Mouse (Mus musculus) limb, embryonic 13.5 days (tissue): ENCODE measurements around the gene Gm11239. TPM values are rescaled to one million over a fixed set of nuclear protein-coding genes. Genes with fewer than 3 reads are reported as not detected.
"Not testable (repeated sequence)": the region's sequence is repeated elsewhere in the genome, so short reads cannot be mapped to it uniquely, and the experiment has no call there.

ENCODE experiments used
- ATAC-seq: fragments of 200-750 bp; cut with Nextera tagmentation; 2 replicates; pipeline ENCODE4 v1.8.0; 2017; ENCODE audit warnings: low read depth, moderate number of reproducible peaks, moderate TSS enrichment; ENCODE audit not compliant: low FRiP score
- H3K27ac ChIP-seq: fragments of 300-500 bp; sonication (generic); 2 replicates; pipeline ENCODE4 v1.5.1; 2015; ENCODE audit warnings: inconsistent platforms, mild to moderate bottlenecking, moderate library complexity
- H3K27me3 ChIP-seq: fragments of 300-500 bp; sonication (generic); 2 replicates; pipeline ENCODE4 v1.6.1; 2015; ENCODE audit warnings: mild to moderate bottlenecking, inconsistent platforms
- H3K36me3 ChIP-seq: fragments of 300-500 bp; sonication (generic); 2 replicates; pipeline ENCODE4 v1.6.1; 2015; ENCODE audit warnings: inconsistent platforms, mild to moderate bottlenecking, moderate library complexity
- H3K4me1 ChIP-seq: fragments of 300-500 bp; sonication (generic); 2 replicates; pipeline ENCODE4 v1.6.1; 2015; ENCODE audit warnings: inconsistent platforms
- H3K4me2 ChIP-seq: fragments of 300-500 bp; sonication (generic); replicated peaks from 2 replicates; pipeline ENCODE4 v1.6.1; 2015; ENCODE audit warnings: inconsistent platforms, mild to moderate bottlenecking, moderate library complexity
- H3K4me3 ChIP-seq: fragments of 300-500 bp; sonication (generic); 2 replicates; pipeline ENCODE4 v1.5.1; 2015; ENCODE audit warnings: moderate library complexity, mild to moderate bottlenecking, inconsistent platforms
- H3K9ac ChIP-seq: fragments of 300-500 bp; sonication (generic); 2 replicates; pipeline ENCODE4 v1.6.1; 2015; ENCODE audit warnings: mild to moderate bottlenecking, inconsistent platforms
- H3K9me3 ChIP-seq: fragments of 300-500 bp; sonication (generic); 2 replicates; pipeline ENCODE4 v1.6.1; 2016; ENCODE audit warnings: inconsistent platforms
- WGBS: fragments of 180-500 bp; shearing (Covaris S2); methylation state at CpG from one replicate; pipeline ENCODE4 v1.1.7; 2015; 5-methylcytosine and 5-hydroxymethylcytosine counted together
- polyA plus RNA-seq: library from polyadenylated mRNA; unstranded; fragments of >200 nt; fragmentation: Nextera tagmentation; extraction: Ambion mirVana; gene quantifications from 2 replicates; pipeline ENCODE4 v1.2.1, GENCODE M21; 2015

Gene Gm11239
- polyA plus RNA-seq = not detected in 2 replicates

DNA sequence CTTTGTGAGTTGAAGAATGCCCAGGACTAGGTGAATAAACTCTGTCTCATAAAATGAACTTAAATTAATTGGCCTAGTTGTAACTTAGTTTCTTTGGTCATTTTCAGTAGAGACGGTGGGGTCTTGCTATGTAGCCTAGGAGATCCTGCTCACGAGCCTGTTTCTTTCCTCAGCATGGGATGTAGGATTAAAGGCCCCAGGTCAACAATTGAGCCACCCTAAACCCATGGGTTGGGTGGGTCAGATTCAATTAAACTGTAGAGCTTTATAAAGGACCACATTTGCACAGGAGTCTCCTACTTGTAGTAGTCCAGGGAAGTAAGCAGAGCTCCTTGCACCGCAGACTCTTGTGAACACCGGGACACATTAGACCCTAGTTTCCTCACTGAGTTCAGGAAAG, at the start of gene Gm11239:
Gene Gm11239, plus strand, starts transcription at position 301 of the 400 bp plus-strand sequence.
- H3K27ac ChIP-seq, H3K9me3 ChIP-seq, H3K27me3 ChIP-seq, H3K9ac ChIP-seq, H3K4me3 ChIP-seq, H3K4me1 ChIP-seq, H3K4me2 ChIP-seq, ATAC-seq, H3K36me3 ChIP-seq: not testable (repeated sequence)
- WGBS = no CpG with 5 or more reads among the region's 4 CpGs

GRCm38 (mm10) chr4:73622684-73623083, 45.5 kb upstream of the Gm11239 start, which contains the start of gene Gm11237:
Gm11237 (plus strand) TSS chr4:73622984.
- H3K9me3 ChIP-seq, ATAC-seq, H3K4me2 ChIP-seq, H3K4me1 ChIP-seq, H3K4me3 ChIP-seq, H3K27ac ChIP-seq, H3K36me3 ChIP-seq, H3K27me3 ChIP-seq, H3K9ac ChIP-seq: not testable (repeated sequence)
- WGBS = no CpG with 5 or more reads among the region's 3 CpGs

- H3K4me3 ChIP-seq, H3K4me1 ChIP-seq, H3K9me3 ChIP-seq, H3K9ac ChIP-seq, H3K27ac ChIP-seq, H3K36me3 ChIP-seq, H3K27me3 ChIP-seq, H3K4me2 ChIP-seq, ATAC-seq: not testable (repeated sequence)
- WGBS = no CpG with 5 or more reads among the region's 4 CpGs
Measured at GRCm38 (mm10) chr4:73637821-73638220, 30.3 kb upstream of the Gm11239 start, which contains the start of gene Gm11236. Gm11236 (plus strand) TSS chr4:73638121.

DNA sequence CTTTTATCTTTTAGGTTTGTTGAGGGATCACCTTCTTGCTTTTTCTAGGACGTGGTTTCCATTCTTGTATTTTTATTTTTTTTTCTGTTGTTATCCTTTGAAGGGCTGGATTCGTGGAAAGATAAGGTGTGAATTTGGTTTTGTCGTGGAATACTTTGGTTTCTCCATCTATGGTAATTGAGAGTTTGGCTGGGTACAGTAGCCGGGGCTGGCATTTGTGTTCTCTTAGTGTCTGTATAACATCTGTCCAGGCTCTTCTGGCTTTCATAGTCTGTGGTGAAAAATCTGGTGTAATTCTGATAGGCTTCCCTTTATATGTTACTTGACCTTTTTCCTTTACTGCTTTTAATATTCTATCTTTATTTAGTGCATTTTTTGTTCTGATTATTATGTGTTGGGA, 6.3 kb upstream of the Gm11239 start:
- H3K4me1 ChIP-seq, H3K4me3 ChIP-seq, H3K4me2 ChIP-seq, H3K9me3 ChIP-seq, H3K27ac ChIP-seq, H3K36me3 ChIP-seq, H3K9ac ChIP-seq, ATAC-seq, H3K27me3 ChIP-seq: not testable (repeated sequence)
- 88% methylated on average over 4 of the region's 4 CpGs for WGBS

- ATAC-seq, H3K4me2 ChIP-seq: not testable (repeated sequence)
Measured at GRCm38 (mm10) chr4:73683216-73683615, 15.1 kb downstream of the Gm11239 start, which contains the start of gene Gm428. Gm428 (plus strand) TSS chr4:73683516.

DNA sequence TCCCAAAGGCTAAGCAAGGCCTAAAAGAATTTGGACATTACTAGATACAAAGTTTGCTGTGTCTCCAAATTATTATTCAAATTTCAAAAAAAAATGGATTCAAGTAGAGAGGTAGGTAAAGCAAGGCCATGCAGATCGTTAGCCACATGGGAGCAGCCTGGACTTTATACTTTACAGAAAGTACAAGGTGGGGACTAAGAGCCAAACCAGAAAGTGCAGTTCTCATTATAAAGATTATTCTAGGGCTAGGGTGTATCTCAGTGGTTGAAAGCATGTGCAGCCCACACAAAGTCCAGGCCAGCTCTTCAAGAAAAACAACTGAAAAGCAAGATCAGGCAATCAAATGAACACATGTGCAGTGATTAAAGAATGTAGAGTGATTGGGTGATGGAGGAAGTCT, 50.6 kb downstream of the Gm11239 start:
- Histone ChIP-seq H3K27me3 (no peaks in the 10 kb centered on the region), H3K9ac (no peak overlapping the region), H3K36me3 (no peaks in the 10 kb centered on the region), H3K27ac (no peak overlapping the region), H3K9me3 (no peaks in the 10 kb centered on the region), H3K4me2 (no peak overlapping the region), H3K4me1 (no peaks in the 10 kb centered on the region), H3K4me3 (no peak overlapping the region)
- WGBS = 96% methylated on average over 1 of the region's 1 CpGs
- no peak for ATAC-seq

More at GRCm38 (mm10) chr4:73683216-73683615, 15.1 kb downstream of the Gm11239 start, which contains the start of gene Gm428:
- H3K27me3 ChIP-seq, H3K27ac ChIP-seq, H3K36me3 ChIP-seq, H3K4me1 ChIP-seq, H3K4me3 ChIP-seq, H3K9ac ChIP-seq, H3K9me3 ChIP-seq: not testable (repeated sequence)
- 92% methylated on average over 2 of the region's 4 CpGs for WGBS

DNA sequence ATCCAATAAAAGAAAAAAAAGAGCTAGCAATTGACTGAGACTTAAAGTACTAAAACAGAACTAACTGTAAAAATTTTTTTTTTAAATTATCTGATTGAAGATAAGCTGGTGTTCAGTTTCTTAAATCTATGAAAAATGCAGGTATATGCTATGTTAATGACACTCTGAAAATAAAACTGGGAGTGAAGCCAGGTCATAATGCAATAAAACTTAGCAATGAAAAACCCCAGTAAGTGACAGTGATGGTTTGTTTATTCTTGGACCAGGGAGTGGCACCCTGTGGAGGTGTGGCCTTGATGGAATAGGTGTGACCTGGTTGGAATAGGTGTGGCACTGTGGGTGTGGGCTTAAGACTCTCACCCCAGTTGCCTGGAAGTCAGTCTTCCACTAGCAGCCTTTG, 51.7 kb downstream of the Gm11239 start:
- H3K9ac ChIP-seq = no peak overlapping the region
- H3K36me3 ChIP-seq = no peaks in the 10 kb centered on the region
- H3K9me3 ChIP-seq = no peaks in the 10 kb centered on the region
- no peak overlapping the region for H3K4me3 ChIP-seq
- H3K4me2 ChIP-seq = no peak overlapping the region
- H3K27me3 ChIP-seq = no peaks in the 10 kb centered on the region
- no peak overlapping the region for H3K27ac ChIP-seq
- ATAC-seq = no peak
- no peaks in the 10 kb centered on the region for H3K4me1 ChIP-seq

Other genes starting within 250 kb of the Gm11239 start
- gene Gm11238, start 60.5 kb upstream of the Gm11239 start, polyA plus RNA-seq = not detected in 2 replicates
- not detected in 2 replicates for gene Gm11237, start 45.4 kb upstream of the Gm11239 start, polyA plus RNA-seq
- not detected in 2 replicates for gene Gm11236, start 30.2 kb upstream of the Gm11239 start, polyA plus RNA-seq
- not detected in 2 replicates for gene Gm428, start 15.2 kb downstream of the Gm11239 start, polyA plus RNA-seq
- gene Rasef, start 122.6 kb downstream of the Gm11239 start, polyA plus RNA-seq = 1.1 and 1.4 TPM in 2 replicates
- not detected in 2 replicates for gene Gm11758, start 207.9 kb downstream of the Gm11239 start, polyA plus RNA-seq
- gene Gm11757, start 222.8 kb downstream of the Gm11239 start, polyA plus RNA-seq = not detected in 2 replicates
- gene Gm13871, start 237.6 kb downstream of the Gm11239 start, polyA plus RNA-seq = not detected in 2 replicates